Mouse (Mus musculus) gastrocnemius, postnatal 36 days (tissue): Measurements from ENCODE around the gene Map3k1. TPM values are rescaled to one million over a fixed set of nuclear protein-coding genes. Genes with fewer than 3 reads are reported as not detected.
A peak's percentile ranks its signal among the peaks of the same experiment; 100 is the strongest.

ENCODE experiments used
- DNase-seq, 2 experiments: peaks; one replicate each; pipeline ENCODE4 v3.0.0; 2022
- intact Hi-C: fragments of 180-260 bp; cut with DNase I; formaldehyde crosslinking; loops from one replicate; pipeline ENCODE4 v1.15.1; 2025
- total RNA-seq, 2 experiments: library from RNA; stranded (reverse); gene quantifications; 2 replicates each; pipeline ENCODE4 v1.2.3; 2021

The Map3k1 gene
- total RNA-seq, 2 experiments from 2014 or later = 7.9 to 8.2 TPM

DNA sequence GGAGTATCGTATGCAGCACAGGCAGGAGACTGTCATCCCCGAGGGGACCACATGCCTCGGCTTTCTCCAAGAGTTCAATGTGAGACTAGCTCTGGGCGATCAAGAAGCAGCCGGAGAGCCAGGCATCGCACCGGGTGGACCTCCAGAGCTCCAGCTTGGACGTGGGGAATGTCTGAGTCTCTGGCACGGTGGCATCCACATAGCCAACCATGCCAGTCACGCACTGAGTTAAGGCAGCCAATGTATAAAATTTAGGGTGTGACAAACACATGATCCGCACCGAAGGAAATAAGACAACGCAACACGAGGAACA, 15.9 kb downstream of the Map3k1 start:
- DNase-seq = no peak
- intact Hi-C loops = no loop called here

DNA sequence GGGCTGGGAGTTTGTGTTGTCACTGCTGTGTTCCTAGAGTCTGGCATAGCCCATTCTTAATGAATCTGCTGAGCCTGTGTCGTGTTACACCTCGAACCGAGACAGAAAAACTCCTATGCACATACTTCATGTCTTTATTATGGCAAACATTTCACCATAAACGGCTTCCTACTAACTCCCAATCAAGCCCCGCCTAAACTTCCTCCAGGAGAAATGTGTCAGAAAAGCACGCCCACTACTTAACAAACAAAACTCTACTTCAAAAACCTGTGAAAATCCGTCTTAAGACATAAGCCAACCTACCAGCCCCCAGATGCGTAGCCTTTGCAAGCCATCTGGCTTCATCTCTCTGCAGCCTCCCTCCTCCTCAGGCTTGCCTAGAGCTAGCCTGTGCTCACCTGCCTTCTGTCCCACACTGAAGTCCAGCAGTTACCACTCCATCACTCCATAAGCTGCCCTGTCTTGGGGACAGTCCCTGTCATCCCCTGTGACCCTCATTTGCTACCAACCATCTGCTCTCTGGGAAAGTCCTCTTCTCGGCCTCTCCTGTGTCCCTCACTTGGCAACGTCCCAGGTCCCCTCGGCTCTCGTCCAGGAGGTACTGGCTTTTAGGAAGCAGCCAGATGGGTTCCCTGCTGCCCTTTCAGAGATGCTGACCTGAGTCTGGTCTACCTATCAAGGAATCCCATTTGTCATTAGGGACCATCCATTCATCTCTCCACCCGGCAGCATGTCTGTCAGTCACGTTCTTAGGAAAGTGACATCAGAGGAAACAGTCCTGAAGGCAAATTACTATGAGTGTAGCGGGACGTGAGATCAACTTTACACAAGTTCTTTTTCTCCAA, 16.4 kb downstream of the Map3k1 start:
- intact Hi-C loops = no loop called here
- DNase-seq = peak in 1 of 2 experiments; percentile 37

DNA sequence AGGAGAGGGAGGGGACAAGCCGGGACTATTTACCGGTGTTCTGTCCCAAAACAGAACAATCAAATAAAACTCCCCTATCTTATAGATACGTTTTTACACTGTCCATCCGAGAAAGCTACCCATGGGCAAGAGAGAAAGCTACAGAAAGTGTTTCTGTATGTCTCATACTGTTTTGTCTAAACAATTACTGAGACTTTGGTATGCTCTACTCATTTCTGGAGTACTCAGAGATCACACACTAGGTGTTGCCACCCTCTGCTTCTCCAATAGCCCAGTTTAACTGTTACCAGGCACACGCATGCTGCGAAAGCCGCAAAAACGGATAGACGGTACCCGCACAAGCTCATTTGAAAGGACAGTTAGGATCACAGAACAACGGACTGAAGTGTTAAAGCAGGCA, 17.2 kb downstream of the Map3k1 start:
- no peak for DNase-seq
- intact Hi-C loops = no loop called here

DNA sequence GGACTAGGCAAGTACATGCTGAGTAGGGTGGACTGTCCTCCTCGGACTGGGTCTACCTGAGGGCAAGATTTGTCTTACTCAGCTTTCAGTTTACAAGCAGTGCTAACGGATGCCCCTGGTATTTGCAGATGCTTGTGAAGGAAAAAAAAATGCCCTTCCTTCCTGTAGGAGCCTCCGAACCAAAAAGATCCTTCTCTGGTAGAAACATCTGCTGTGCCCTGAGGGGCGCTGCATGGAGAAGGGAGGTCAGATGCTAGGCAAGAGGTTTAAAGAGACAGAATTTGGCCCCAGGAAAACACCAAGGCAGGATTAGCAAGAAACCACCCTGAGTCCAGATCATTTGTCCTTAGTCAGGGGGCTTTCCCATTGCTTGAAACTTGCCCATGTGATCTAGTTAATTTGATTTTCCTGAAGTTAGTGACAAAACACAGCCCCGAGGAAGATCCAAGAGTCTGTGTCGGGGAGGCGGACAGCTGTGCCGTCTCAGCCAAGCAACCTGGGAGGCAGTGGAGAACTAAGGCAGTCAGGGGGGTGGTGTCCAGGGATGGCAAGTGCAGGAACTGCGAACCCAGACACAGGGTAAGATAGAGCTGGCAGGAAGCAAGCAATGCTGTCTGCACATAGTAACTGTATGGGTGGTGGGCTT, 19.2 kb downstream of the Map3k1 start:
- intact Hi-C loops = loop anchor here (2.0 to 5.0 kb wide), 2 partner anchors 408 to 469 kb away; no protein-coding TSS in a partner anchor
- no peak for DNase-seq

DNA sequence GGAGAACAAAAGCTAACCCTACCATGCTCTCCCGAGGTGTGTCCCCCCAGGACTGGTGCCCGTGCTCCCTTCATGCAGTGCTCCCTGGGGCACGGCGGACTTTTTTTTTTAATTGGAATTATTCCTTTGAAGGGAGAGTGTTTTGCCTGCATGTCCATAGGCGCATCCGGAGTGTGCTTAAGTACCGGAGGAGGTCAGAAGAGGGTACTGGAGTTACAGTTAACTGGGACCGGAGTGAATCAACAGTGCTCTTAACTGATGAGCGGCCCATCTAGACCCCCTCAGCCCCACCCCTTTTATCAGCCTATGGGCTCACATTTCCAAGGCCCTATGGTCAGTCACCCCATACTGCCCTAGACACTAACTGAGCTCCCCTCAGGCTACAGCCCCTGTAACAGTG, 19.9 kb downstream of the Map3k1 start:
- intact Hi-C loops = loop anchor here (2.0 to 5.0 kb wide), 2 partner anchors 408 to 470 kb away; no protein-coding TSS in a partner anchor

DNA sequence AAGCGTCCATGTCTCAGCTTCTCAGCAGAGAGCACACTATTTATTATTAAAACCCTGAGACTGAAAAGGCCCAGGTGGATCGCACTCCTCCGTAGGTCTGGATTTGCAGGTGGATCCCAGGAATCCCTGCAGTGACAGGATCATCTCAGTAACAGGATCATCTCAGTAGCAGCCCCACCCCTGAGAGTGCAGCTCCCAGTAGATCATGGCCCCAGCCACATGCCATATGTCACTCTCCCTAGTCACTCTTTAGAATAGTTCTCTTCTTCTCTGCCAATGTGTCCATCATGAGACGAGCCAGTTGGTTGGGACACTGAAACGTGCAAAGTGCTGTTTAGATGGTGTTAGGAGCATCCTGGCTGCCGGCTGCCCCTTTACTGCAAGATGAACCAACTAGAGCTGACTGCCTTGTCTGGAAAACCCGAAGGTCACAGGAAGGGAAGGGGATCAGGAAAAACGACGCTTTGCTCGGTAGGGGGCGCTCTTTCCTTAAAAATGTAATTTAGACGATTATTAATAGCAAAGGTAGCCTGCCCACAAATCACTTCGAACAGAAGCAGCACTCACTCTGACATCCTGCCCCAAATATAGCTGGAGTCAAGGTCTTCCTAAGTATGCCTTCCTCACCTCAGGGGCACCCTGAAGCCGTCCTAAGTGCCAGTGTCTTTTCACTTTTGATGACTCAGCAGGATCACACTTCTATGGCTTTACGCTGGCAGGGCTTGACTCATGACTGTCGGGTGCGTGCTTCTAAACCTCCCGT, 20.8 kb downstream of the Map3k1 start:
- intact Hi-C loops = loop anchor here (2.0 to 5.0 kb wide), 2 partner anchors 409 to 471 kb away; no protein-coding TSS in a partner anchor

More for the DNA sequence above, 19.9 kb downstream of the Map3k1 start:
- DNase-seq = no peak

DNA sequence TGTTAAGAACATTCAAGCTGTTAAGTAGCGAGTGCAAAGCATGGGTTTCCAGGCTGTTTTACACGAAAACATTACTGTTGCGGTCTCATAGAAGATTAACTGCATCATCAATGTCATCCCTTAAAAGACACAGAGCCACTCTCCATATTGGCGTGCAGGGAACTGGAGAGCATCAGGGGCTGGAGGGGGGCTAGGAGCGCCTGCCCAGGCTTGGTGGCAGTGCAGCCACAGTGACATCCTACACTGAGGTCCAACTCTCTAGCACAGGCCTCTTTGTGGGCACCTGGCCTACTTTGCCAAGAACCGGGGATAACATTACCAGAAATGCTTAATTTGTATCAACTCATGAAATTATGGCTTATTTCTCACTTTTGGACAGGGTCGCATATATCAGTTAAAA, 22.2 kb downstream of the Map3k1 start:
- intact Hi-C loops = loop anchor here (5.0 kb wide), 1 partner anchor 411 kb away; no protein-coding TSS in a partner anchor
- no peak for DNase-seq

More for the DNA sequence above, 20.8 kb downstream of the Map3k1 start:
- peak; percentile 73 to 75 for DNase-seq

DNA sequence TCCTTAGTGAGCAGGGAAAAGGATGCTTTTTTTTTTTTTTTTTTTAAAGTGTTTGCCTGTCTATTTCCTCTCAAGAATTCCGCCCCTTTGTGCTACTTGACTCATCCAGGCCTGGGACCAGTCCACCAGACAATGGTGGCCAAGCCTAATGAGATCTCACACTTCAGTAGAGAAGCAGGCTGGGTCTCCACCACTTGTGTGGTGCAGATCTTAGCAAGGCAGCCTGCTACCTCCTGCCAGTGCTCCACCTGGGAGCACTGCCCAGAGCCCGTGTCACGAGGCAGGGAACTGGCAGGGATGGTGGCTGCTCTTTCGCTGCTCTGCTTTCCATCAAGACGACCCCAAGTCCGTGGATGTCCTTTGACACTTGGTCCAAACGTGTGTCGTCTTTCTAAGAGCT, 25.3 kb downstream of the Map3k1 start:
- intact Hi-C loops = no loop called here
- no peak for DNase-seq

DNA sequence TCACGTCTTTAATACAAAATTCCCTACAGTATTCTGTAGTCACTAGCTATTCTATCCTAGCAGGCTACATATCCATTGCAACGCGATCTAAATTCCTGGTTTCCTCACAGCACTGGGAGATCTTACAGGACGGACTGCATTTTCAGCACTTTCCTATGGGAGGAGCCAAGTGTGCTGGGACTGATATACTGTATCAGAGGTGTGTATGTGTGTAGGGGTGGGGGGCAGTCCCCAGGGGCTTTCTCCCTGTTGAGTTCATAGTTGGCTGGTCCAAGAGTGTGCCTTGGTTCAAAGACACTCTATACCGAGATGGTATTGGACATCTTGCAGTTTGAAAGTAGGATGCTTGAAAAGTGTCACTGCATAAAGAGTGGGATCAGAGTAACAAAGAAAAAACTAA, 29.3 kb downstream of the Map3k1 start:
- intact Hi-C loops = no loop called here
- DNase-seq = no peak

DNA sequence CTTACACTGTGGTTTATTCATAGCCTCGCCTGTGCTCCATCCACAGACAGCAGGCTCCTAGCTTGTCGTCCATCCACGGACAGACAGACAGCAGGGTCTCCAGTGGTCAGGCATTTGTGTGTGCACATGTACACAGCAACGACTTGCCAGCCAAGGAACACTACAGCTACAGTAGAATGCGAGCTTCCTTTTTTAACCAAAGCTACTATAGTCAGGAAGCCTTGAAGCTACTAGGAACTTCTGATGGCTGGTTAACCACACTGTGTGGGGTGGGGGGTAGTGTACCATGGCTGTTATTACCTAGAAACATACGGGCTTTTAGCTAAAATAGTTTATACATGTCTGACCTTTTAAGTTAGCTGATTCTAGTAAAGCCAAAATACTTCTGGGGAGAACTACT, 30.2 kb downstream of the Map3k1 start:
- intact Hi-C loops = no loop called here
- DNase-seq = no peak

DNA sequence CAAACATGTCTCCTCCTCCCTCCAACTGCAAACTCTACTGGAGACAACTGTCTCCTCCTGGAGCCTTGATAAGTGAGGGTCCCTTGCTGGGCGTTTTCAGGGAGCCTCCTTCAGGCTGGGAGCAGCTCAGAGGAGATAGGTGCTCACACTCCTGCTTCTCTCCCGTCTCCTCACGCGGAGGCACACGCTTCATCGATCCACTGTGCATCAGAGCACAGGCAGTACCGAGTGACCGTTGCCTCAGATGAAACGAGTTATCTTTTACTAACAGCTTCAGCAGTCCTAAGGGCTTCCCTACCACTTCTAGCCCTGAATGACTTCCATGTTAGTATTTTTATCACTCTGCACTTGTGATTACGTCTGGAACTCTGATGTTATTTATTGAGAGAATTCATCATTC, 30.9 kb downstream of the Map3k1 start:
- intact Hi-C loops = no loop called here
- DNase-seq = no peak

DNA sequence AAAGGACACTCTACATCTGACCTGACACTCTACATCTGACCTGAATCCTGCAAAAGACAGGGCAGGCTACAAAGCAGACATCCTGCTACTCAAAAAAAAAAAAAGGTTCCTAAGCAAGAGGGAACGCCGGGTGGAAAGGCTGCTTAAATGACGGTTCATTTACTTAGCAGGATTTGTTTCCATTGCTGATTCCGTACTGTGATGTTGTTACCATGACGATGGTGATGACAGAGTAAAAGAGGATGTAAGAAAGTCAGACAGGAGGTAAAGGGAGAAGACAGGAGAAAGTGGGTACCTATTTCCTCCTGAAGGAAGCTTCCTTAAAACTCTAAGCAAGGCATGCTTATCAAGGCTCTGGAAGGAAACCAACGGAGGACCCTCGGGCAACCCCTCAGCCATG, 31.6 kb downstream of the Map3k1 start:
- DNase-seq = no peak
- intact Hi-C loops = no loop called here

DNA sequence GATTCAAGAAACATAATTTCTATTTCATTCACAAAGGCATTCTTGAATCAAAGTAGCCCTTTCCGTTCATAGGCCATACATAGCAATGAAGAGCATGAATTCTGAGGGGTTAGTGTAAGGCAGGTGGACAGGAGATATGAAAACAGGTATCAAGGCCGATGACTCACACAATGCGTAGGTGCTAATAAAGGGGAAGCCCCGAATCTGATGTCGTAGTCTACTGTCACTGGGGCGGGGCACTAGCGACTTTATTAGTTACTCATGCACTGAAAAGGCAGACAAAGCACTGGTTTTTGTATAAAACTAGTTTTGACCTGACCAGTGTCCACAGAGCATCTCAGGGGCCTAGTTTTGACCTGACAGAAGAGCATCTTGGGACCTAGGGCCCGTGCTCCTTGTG, 36.7 kb downstream of the Map3k1 start:
- intact Hi-C loops = no loop called here
- no peak for DNase-seq

DNA sequence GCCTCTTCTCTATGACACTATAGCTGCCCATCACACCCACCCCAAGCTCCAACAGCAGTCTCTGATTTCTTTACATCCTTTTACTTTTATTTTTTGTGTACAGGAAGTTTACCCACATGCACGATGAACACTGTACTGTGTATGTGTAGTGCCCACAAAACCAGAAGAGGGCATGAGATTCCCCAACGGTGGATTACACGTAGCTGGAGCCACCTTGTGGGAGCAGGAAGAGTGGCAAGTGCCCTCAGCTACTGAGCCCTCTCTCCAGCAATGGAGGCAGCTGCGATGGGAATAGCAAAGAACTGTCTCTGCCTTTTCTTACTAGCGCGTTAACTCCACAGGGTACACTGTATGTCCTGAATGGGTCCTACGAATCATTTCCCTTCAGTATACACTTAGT, 37.6 kb downstream of the Map3k1 start:
- peak in 1 of 2 experiments; percentile 17 for DNase-seq
- intact Hi-C loops = no loop called here

DNA sequence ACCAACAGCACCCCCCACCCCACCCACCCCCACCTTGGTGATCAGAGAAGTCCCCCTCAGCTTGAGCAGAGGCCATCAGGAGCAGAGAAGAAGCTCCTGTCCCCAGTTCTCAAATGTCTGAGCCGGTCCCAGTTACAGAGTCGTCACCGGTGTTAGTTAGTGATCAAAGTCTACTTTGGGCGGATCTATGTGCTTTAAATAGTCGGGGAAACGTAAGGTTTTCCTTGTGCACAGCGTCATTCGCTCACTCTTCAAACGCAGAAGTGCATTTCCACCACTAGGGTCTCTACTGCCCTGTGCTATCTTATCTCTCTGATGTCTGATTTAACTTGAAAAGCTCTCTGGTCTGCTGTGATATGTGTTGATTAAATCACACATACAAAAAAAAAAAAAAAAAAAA, 38.0 kb downstream of the Map3k1 start:
- intact Hi-C loops = no loop called here
- no peak for DNase-seq

DNA sequence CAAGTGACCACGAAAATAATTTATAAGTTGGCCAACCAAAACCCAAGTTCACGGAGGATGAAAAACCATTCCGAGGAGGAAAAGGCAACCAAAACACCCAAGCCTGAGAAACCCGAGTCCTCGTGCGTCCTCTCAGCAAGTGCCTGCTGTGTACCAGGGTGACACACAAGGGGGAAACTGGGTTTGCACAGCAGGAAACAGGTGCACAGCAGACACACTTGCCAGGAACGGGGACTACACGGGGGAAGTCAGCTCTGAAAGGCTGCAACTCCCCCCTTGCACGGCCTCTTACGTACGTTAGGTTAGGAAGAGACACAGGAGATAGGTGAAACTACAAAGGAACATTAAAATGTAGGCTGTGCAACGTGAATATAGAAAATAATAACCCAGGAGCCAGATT, 46.3 kb downstream of the Map3k1 start:
- intact Hi-C loops = no loop called here
- no peak for DNase-seq

DNA sequence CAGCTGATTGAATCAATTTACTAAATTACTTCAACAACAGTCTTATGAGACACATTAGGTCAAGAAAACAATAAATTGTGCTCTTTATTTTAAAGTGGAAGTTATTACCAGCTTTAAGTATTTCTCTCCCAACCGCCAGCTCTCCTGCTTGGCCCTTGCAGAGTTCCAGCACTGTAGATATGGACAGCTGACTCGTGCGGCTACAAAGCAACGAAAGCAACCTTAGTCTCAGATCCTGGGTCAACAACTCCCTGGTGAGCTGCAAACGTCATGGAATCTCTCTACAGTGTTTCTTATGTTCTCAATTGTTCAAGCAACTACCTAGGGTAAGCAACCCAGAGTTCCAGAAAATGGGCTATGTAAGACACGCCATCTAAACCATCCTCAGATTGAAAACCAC, 51.8 kb downstream of the Map3k1 start:
- intact Hi-C loops = no loop called here
- no peak for DNase-seq

DNA sequence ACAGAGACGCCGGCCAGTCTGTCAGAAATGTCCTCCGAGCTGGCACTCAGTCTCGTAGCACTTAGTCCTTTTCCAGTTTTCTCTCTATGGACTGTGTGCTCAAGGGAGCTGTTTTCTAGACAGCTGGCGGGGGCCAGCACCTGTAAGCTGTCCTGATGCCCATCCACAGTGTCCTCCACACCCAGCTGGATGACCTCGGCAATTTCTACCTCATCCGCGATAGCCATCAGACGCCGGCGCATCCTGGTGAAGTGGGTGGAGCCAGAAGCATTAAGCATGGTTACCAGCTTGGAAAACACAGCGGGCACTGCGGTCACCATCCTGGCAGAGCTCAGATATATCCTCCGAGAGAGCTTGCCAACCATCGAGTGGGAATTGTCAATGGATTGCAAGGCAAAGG, 52.9 kb downstream of the Map3k1 start:
- intact Hi-C loops = no loop called here
- DNase-seq = no peak

DNA sequence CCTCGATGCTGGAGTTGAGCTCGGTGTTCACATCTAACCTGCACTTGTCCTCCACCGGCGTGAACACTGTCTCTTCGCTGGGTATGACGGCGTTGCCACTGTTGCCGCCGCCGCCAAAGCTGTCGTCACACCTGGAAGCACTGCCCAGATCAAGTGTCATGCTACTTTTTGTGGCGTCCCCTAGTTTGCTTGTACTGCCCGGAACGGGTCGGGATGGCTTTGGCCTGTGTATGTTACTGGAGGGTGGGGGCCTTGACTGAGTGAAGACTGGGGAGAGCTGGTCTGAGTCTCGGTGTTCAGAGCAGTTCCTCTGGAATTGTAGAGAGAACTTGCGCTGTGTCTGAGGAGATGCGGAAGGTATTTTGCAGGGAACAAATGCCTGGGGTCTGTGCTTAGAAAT, 53.4 kb downstream of the Map3k1 start:
- no peak for DNase-seq
- intact Hi-C loops = no loop called here

DNA sequence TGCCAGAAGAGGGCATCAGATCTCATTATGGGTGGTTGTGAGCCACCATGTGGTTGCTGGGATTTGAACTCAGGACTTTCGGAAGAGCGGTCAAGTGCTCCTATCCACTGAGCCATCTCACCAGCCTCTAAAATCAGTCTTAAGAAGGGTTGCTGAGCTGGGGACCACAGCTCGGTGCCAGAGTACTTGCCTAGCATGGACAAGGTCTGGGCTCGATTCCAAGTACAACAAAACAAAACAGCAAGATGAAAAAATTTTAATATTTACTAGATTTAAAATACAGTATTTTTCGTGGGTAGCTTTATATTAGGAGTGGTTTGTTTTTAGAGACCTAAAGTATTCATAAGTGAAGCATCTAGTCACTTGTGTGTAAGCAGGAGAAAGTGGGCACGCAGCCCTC, 55.5 kb downstream of the Map3k1 start:
- DNase-seq = no peak
- intact Hi-C loops = no loop called here

DNA sequence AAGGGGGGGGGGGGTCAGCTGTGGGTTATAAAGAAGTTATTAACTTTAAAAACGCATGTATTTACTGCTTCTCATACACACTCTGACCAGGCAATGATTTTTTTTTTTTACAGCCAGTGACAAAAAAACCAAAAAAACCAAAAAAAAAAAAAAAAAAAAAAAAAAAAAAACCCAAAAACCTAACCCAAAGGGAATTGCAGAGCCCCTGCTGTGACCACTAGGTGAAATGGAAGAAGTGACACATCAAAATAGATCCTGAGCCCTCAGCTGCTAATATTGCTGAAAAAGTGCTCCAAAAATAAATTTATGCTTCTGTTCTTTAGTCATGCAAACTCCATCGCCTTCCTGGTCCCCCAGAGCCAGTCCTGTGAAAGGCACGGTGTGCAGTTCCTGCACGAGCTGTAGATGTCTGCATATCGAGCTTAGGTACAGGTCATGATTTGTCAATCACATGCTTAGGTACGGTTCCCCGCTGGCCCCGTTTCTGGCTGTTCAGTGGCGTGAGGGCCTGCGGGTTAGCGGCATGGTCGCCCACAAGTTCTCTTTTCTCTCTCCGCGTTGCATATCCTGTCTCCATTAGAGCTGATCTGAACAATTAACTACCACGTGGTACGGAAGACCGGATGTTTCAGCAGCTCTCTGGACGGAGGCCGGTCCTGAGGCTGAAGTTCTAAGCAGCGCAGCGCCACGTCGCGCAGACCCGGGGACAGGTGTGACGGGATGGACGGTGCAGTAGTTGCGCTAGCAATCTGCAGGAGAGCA, 60.3 kb downstream of the Map3k1 start:
- no peak for DNase-seq
- intact Hi-C loops = no loop called here
